Mouse (Mus musculus): ENCODE data around the gene Nps.
"Not testable (repeated sequence)": the region's sequence is repeated elsewhere in the genome, so short reads cannot be mapped to it uniquely, and the experiment has no call there.

Nps gene

DNA sequence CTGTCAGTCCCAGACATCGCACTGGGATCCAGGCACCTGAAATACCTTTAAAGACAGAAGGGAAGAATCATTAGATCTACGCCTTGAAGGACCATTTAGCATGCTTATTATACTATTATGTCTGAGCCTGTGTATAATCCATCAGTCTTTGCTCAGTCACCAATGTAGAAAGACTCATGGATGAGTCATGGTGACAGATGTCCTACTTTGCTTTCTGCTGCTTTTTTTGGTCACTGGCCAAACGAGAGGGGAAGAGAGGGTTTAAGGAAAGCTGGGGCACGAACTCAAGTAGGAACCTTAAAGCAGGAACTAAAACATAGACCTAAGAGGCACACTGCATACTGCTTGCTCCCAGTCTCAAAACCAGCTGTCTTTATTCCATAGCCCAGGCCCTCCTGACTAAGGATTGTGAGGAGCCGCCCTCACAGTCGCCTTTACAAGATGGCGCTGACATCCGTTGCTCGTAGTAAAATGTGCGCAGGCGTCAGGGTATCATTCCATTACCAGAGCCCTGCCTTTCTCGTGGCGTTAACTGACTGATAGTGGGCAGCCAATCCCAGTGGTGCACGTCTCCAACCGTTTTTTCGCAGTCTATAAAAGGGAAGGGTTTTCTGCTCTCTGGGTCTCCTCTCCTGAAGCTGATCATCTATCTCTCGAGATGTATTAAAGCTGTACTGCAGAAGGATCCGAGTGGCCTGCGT is at the start of gene Nps:
Nps (plus strand) TSS at position 651 of the 701 bp plus-strand sequence.
- not testable (repeated sequence) for DNase-seq (ENCODE audit: low spot score)

DNA sequence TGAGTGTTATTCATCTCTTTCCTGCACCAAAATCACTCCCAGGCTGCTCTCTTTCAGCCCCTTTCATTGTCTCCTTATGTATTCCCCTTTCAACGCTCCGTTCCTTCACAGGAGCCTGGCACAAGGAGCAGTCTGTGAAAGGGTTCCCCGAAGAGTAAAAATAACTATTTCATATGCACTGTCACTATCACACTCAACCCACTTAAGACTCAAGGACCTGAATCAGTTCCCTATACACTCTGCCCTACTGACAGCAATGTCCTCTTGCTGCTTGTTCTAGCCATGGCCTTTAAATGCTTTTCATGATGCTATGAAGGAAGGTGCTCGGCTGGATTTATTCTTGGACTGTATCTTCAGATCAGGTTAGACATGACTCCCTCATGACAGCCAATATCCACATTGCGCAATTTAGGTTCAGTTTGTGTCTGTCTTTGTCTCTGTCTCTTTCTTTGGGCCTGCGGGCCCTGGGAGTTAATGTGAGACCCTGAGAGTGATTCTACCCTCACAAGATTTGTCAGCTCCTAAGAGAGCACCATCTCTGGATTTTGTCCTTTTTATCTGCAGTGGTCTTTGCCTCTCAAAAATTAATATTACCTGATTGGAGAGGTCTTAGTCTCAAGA is 49.4 kb upstream of the Nps start:
- DNase-seq (ENCODE audit: low spot score): no peak

DNA sequence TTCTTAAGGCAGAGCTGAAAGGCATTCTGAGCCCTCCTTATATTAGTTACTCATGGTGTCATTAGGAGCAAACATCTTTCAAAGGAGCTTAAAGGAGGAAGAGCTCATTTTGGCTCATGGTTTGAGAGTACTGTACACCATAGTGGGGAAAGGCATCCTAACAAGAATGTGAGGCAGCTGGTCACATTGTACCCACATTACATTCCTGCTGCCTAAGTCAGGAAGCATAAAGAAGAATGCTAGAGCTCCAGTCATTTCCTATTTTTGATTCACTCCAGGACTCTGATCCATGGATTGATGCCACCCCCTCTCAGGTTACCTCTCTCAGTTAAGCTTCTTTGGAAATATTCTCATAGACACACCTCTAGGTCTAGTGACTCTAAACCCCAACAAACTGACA is 48.2 kb upstream of the Nps start:
- no peak for DNase-seq (ENCODE audit: low spot score)

DNA sequence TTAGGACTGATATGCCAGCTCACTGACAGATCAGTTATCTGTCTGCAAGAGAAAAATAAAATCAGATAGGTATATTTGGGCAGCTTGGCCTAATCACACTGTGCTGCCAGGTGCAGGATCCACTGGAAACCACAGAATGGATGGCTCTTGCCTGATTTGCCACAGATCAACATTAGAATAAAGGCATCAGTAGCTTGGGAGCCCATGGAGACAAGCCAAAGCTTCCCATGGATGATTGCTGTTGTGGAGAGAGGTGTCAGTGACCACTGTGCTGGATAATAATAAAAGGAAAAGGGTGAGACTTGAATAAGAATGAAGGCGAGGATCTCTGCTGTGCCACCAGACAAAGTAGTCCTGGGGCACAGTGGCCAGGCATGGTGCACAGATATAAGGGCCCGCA is 47.7 kb upstream of the Nps start:
- DNase-seq (ENCODE audit: low spot score): no peak

DNA sequence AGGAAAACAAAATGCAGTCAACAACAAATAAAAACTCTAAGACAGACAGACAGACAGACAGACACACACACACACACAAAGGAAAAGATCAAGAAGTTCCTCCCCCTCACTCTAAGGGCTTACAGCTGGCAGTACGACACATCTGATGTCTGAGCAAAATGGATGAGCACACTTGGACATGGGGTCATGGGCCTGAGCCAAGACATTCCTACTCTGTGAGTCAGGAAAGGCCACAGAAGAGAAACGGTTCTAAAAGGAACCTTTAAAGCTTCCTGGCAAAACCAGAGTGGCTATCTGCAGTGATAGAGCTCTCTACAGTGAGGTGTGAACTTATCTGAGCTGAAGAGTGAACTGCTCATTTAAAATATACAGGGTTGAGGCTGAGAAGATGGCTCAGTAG is 46.0 kb upstream of the Nps start:
- no peak for DNase-seq (ENCODE audit: low spot score)

DNA sequence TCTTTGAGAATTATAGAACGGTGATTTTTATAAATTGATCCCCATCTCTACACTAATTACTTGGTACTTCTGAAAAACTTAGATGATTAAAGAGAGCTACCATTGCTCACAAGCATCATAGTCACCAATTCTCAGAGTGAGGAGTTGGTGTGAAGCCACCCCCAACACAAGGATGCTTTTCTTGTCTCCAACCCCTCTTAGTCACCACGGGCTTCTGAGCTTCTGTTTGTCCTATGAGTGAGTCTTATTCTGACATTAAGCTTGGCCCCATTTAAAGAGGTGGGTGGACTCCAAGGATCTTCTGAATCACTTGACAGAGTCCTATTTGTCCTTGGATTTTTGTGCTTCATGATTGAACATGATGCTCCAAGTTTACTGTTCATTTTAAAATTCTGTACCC is 37.0 kb upstream of the Nps start:
- DNase-seq (ENCODE audit: low spot score): no peak

DNA sequence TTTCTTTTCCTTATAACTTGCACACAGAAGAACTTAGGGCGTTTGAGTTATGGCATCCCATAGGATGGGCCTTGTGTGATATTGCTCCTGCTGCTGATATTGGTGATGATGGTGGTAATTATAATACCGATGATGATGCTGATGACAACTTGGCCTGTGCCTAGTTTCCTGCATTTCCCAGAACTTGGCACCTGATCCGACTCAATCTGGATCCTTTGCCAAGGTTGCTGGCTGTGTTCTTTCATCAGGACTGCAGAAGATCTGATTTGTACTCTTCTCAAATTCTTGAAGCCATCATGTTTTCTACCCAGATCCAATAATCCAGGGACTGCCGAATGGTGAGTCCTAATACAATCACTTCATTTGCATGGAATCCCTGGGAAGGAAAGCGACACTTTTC is 32.5 kb upstream of the Nps start:
- DNase-seq (ENCODE audit: low spot score): no peak

DNA sequence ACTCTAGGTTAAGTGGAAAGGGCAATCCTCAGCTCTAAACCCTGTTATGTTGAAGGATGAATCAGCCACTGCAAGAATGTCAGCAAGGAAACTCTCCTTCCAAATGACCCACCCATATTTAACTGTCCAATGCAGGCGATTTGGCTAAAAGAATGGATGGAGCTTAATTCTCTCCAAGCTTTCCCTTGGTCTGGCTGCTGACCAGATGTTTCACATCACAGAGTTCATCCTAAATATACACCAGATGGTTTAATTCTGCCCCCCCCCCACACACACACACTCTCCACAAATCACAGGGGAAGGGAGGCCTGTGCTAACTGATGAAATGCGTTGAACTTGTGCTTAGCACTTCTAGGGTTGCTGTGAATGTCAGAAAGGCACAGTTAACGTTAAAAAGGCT is 21.4 kb upstream of the Nps start:
- DNase-seq (ENCODE audit: low spot score): no peak

DNA sequence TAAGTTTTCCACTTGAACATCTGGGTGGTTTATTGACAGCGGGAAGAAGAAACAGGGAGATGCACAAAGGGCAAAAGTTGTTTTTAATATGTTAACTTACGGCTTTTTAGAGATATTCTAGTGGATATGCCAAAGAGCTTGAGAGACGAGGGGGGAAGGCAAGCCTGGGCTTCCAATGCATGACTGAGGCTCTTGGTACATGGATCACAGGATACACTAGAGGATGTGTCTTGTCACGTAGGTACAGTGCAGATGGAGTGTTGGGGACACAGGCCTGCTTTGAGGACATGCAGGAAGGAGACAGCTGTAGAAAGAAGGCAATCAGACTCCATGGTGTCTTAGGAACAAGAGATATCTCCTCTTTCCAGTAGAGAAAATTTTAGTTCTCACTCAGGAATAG is 19.1 kb upstream of the Nps start:
- no peak for DNase-seq (ENCODE audit: low spot score)

DNA sequence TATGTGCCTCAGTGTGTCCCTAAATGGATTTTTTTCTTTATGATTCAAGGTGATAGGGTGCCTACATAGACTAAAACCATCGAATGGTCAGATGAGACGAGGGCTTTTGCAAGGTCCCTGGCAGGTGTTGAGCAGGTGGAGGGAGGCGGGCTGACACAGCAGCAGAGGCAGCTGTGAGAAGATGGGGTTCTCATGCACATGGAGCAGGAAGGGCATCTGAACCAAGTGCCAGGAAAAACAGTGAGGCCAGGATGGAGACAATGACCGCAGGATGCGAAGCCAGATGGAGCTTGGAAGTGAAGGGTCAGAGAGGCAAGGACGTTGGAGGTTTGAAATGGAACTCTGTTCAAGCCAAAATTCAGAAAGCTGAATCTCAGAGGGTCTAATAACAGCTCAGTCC is 18.5 kb upstream of the Nps start:
- DNase-seq (ENCODE audit: low spot score): no peak

DNA sequence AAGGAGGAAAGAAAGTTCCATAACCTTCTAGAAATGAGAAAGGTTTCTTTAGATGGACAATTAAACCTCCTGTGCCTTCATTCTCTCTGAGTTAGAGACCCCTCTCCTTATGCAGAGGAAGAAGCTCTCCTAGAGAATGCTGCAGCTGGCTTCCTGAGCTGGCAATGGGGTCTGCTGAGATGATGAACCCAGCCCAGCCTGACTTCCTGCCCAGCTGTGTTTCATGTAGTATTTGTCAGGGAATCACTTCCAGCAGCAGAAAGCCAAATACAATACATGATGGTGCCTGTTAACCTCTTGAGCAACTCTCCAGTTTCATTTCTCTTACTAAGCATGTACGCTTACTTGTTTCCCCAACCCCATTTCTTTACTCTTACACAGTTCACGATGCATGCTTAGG is 17.9 kb upstream of the Nps start:
- no peak for DNase-seq (ENCODE audit: low spot score)

DNA sequence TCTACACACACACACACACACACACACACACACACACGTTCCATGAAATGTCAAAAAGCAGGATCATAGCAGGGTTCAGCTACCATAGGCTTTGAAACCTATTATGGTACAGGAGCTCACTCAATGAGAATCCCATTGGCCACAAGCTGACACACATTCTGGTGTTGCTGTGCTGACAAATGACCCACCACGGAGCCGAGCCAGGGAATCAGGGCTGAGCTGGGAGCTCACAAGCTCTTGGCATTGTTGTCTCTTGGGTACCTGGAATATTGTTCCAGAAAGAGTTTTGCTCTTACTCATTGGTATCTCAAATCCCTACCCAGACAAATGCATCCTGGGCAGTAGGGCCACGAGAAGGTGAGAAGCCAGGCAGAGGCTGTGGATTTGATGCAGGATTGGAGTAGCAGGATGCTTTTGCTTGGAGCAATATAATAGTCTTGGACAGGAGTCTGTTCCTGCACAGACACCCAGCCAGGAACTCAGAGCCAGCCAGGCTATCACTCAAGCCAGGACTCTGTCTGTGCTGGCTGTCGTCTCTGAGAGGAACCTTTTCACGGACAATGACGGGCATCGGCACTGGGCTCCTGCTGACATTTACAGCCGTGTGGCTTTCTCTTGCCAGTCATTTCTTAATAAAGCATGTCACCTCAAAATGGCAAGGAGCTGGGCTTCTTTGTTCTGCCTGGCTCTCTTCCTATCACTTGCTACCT is 14.2 kb upstream of the Nps start:
- no peak for DNase-seq (ENCODE audit: low spot score)

DNA sequence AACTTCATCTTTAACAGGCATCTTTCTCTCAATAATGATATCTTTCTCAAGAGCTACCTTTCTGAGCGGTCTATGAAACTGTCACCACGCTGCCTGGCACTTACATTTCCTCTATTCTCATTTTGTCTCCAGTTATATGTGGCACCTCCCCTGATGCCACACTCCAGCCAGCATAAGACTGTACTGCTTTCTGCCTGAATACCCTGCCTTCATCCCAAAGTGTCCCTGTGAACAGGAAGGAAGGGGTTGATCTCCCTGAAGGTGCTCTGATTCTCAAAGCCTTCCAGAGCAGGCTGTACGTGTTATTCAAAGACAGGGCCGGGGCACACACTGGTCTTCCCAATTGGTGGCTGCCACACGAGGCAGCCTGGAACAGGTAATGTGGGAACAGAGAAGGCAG is 12.1 kb upstream of the Nps start:
- no peak for DNase-seq (ENCODE audit: low spot score)

DNA sequence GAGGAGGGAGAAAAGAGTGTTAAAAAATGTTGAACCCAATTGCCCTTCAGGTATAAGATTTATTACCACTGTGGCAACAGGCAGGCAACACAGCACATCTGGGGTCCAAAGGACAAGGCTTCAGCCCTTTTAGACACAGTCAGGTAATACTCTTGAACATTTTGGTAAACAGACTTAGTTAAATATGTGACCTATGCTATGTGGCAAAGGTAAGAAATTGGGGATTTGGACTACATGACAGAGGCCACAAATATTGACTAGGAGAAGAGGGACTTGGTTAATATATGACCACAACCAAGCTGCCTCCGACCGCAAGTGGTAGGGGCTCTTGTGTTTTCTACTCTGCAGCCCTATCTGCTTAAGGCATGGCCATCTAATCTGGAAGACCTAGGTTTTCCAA is 5.3 kb upstream of the Nps start:
- DNase-seq (ENCODE audit: low spot score): no peak

DNA sequence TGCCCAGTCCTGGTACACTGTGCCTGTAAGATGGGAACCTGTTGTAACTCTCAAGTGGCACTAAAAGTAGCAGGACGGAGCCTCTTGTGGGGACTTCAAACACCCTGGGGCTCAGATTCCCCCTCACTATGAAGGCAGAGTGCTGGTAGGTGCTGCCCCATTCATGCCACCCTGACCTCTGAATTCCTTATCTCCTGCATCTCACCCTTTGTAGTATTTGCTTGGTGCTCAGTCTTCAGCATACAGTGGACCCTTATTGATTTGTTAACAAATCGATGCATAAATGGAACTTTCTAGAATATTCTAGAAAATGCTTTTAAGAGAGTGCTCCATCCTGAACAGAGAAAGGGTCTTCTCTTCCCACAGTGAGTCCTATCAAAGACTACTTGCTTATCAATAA is 4.1 kb upstream of the Nps start:
- DNase-seq (ENCODE audit: low spot score): no peak

DNA sequence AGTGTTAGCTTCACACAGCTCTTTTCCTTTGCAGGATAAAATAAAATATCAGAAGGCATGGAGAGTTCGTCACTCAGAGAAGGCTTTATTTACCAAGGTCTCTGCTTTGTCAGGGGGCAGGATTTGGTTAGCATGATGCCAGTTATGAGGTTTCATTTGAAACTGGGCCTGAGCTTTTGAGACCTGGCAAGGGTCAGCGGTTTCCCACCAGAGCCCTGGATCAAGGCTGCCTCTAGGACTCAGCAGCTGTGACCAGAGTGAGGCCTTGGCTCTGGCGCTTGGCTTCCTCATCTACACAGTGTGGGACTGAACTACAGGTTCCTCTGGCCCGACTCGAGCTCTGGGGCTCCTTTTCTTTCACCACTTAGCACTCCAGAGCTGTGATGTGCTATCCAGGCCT is 12.5 kb downstream of the Nps start:
- no peak for DNase-seq (ENCODE audit: low spot score)

DNA sequence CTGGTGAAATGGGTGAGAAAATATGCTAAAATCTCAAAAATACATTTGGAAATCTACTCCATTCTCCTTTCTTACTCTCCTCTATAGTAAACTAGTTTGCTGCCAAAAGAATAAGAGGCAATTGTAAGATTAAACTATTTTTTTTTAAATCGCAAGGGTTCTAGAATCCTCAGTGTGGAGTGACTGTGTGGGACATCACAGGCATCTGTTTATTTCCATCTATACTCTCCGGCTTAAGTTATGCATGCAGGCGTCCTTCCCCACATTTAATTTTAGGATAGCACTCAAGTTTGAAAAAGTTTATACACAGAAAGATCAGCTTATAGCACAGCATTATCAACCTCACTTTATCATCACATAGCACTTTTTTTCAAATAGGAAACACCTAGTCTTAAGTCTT is 24.7 kb downstream of the Nps start:
- DNase-seq (ENCODE audit: low spot score): no peak

DNA sequence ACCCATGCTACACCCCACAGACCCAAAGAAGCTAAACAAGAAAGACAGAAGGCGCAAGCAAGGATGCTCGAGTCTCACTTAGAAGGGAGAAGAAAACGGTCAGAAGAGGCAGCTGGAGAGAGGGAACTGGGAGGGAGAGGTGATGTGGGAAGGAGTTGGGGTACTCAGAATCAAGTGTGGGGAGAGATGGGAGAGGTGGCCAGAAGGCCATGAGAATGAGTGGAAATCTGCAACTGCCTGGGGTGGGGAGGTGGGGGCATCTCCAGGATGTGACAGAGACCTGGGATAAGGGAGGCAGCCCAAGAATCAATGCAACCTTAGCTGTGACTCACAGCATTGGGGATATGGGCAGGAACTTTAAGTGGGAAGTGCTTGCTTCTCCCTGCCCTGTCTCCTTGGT is 31.5 kb downstream of the Nps start:
- DNase-seq (ENCODE audit: low spot score): no peak

DNA sequence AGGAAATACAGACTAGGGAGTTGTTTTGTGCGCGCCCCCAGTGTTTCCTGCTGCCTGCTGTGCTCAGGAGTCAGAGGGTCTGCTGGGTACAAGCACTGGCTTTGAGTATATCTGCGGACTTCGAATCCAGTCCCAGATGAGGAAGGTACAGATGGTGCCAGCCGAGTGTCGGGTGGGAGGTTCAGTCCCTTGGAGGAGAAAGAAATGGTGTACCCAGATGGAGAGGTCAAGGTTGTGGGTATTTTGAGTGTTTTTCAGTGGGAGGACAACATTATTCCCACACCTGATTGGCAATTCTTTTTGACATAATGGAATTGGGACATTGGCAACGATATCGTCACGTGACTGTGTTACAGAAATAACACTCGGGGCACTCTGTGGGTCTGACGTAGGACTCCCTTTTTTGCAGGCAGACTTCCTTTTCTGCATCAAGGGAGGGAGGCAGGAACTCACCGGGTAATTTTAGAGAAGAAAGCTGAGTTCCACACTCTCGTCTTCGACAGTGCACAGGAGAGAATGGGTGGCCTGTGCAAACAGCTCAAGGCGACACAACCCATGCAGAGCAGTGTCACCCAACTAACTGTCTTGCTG is 33.2 kb downstream of the Nps start:
- no peak for DNase-seq (ENCODE audit: low spot score)

DNA sequence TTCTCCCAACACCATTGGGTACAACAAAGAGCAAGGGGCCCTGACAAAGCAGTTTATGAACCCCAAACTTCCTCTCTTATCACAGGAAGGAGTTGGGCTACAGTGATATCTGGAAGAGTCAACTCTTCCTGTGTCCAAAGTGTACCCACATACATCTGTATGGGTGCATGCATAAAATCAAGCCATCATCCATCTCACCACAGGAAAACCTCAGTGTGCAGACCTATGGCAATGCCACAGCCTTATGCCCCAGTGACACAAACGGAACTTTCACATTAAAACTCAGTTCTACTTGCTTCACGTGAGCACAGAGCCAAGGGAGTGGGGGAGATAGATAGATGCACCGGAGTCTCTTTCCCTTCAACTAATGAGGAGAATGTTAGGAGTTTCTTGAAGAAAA is 36.0 kb downstream of the Nps start:
- DNase-seq (ENCODE audit: low spot score): no peak

DNA sequence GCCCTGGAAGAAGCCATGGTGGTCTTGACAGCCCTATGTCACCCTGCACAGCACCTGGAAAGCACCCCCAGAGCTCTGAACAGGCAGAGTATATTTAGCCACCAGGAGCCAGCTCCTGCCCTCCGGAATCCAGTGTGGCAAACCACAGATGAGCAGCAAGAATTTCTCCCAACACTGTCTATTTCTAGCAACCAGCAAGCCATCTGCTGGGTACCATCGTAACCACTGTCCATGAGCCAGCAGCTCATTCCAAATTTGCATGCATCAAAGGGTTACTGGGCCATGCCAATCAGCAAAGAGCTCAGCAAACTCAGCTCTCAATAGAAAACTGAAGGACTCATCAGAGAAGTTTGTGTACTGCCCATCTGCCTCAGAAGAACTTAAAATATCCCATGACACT is 46.0 kb downstream of the Nps start:
- no peak for DNase-seq (ENCODE audit: low spot score)

All from spleen, adult 12 weeks (tissue).